Mouse (Mus musculus): ENCODE results near the gene Syt2. TPM values are rescaled to one million over a fixed set of nuclear protein-coding genes. Genes with fewer than 3 reads are reported as not detected.

Syt2 gene
- polyA plus RNA-seq, 1 experiment from 2014 or later: 4.5 TPM

- Histone ChIP-seq H3K4me1 (peaks cover 23% of the 10 kb centered on the region), H3K27ac (no peak overlapping the region), H3K27me3 (no peaks in the 10 kb centered on the region), H3K4me3 (no peak overlapping the region), H3K36me3 (no peaks in the 10 kb centered on the region), H3K9ac (no peak overlapping the region), H3K9me3 (replicated peaks) (no peaks in the 10 kb centered on the region), H3K4me2 (replicated peaks) (no peak overlapping the region)
- no peak for ATAC-seq (ENCODE audit: low FRiP score)
- 85% methylated on average over 17 of the region's 17 CpGs for WGBS
These were observed 51.2 kb downstream of the Syt2 start for GRCm38 (mm10) chr1:134697522-134698250.

DNA sequence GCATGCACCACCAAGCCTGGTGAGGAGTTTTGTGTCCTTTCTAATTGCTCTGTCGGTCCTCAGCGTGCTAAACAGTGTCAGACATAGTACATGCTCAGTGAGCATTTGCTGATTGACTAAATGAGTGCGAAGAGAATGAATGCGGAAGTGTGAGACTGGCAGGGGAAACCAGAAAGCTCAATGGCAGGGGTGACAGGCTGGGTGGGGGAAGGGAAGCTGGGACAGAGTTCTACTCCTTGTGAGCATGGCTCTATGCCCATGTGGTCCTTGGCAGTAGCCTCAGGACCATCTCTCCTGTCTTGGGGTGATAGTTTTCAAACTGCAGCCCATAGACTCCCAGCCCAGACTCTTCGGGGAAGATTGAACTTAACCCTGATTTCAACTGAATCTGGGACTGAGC, 52.0 kb downstream of the Syt2 start:
- peaks cover 25% of the 10 kb centered on the region for H3K4me1 ChIP-seq
- no peaks in the 10 kb centered on the region for H3K36me3 ChIP-seq
- no peak overlapping the region for H3K4me3 ChIP-seq
- H3K9ac ChIP-seq: no peak overlapping the region
- WGBS: 75% methylated on average over 5 of the region's 5 CpGs
- H3K9me3 ChIP-seq (replicated peaks): no peaks in the 10 kb centered on the region
- no peak overlapping the region for H3K27ac ChIP-seq
- no peak for ATAC-seq (ENCODE audit: low FRiP score)
- no peak overlapping the region for H3K4me2 ChIP-seq (replicated peaks)
- no peaks in the 10 kb centered on the region for H3K27me3 ChIP-seq

DNA sequence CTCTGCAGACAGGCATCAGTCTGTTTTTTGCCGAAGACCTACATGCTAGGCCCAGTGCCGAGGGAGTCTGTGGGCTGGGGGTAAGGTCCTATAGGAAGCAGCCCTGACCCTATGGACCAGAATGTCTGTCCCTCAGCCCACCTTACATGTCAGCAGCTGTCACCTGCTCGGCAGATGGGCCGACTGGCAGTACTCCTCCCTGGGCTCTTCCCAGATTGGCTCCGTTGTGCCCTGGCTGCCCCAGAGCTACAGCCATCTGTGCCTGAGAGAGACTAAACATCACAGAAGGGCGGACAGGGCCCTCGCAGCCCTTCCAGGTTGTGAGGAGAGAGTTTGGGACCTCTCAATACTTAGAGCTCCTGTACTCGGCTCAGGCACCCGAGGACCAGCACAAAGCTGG, 52.9 kb downstream of the Syt2 start:
- ATAC-seq (ENCODE audit: low FRiP score): no peak
- no peak overlapping the region for H3K4me3 ChIP-seq
- no peaks in the 10 kb centered on the region for H3K36me3 ChIP-seq
- no peak overlapping the region for H3K4me2 ChIP-seq (replicated peaks)
- 53% methylated on average over 9 of the region's 9 CpGs for WGBS
- H3K9ac ChIP-seq: no peak overlapping the region
- no peaks in the 10 kb centered on the region for H3K9me3 ChIP-seq (replicated peaks)
- peaks cover under 1% of the 10 kb centered on the region; the same call in 1 of the 2 replicates for H3K27me3 ChIP-seq
- H3K27ac ChIP-seq: no peak overlapping the region
- H3K4me1 ChIP-seq: peaks cover 26% of the 10 kb centered on the region

DNA sequence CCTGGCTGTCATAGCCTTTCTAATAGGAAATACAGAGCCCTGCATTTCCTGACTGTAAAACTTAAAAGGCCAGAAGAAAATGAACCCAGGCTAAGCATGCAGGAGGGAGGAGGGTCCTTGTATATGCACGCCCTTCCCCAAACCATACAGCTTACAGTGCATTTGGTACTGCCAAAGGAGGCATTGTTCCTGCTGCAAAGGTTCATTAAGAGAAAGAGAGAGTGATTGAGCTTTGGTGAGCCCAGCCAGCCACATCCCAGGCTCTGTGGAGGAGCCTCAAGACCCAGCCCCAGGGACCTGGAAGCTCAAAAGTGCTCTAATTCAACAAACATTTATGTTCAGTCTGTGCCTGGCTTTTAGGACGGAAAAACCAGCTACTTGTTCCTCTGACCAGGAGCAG, 53.7 kb downstream of the Syt2 start:
- Histone ChIP-seq H3K27me3 (peaks cover 6% of the 10 kb centered on the region), H3K36me3 (no peaks in the 10 kb centered on the region), H3K9ac (no peak overlapping the region), H3K9me3 (replicated peaks) (no peaks in the 10 kb centered on the region), H3K4me1 (peaks cover 28% of the 10 kb centered on the region), H3K27ac (no peak overlapping the region), H3K4me2 (replicated peaks) (no peak overlapping the region), H3K4me3 (no peak overlapping the region)
- WGBS: 37% methylated on average over 2 of the region's 2 CpGs
- no peak for ATAC-seq (ENCODE audit: low FRiP score)

GRCm38 (mm10) chr1:134700634-134701033, 54.2 kb downstream of the Syt2 start:
- Histone ChIP-seq H3K4me2 (replicated peaks) (no peak overlapping the region), H3K9ac (no peak overlapping the region), H3K36me3 (no peaks in the 10 kb centered on the region), H3K4me1 (peaks cover 31% of the 10 kb centered on the region), H3K9me3 (replicated peaks) (no peaks in the 10 kb centered on the region), H3K4me3 (no peak overlapping the region), H3K27ac (no peak overlapping the region), H3K27me3 (peaks cover 10% of the 10 kb centered on the region)
- ATAC-seq (ENCODE audit: low FRiP score): no peak
- WGBS: 25% methylated on average over 5 of the region's 5 CpGs

DNA sequence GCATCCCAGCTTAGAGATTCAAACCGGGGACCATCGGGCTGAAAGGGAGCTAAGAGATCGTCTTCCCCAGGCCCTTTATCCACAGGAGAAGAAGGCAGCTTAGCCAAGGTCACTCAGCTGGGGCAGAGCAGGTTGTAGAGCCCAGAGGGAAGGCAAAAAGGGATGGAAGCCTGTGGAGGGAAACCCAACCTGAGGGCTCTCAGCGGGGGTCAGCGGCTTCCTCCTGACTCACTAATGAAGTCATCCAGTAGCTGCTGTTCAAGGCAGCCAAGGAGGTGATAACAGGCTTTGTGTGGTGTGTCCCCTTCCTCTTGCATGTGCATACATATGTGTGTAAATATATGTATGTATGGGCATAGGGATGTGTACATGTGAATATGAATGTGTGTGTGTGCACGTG, 54.7 kb downstream of the Syt2 start:
- no peak for ATAC-seq (ENCODE audit: low FRiP score)
- no peak overlapping the region for H3K9ac ChIP-seq
- H3K9me3 ChIP-seq (replicated peaks): no peaks in the 10 kb centered on the region
- H3K4me2 ChIP-seq (replicated peaks): no peak overlapping the region
- no peak overlapping the region for H3K4me3 ChIP-seq
- peaks cover 31% of the 10 kb centered on the region for H3K4me1 ChIP-seq
- no peaks in the 10 kb centered on the region for H3K36me3 ChIP-seq
- H3K27me3 ChIP-seq: peaks cover 16% of the 10 kb centered on the region
- no peak overlapping the region for H3K27ac ChIP-seq
- WGBS: 27% methylated on average over 6 of the region's 6 CpGs

DNA sequence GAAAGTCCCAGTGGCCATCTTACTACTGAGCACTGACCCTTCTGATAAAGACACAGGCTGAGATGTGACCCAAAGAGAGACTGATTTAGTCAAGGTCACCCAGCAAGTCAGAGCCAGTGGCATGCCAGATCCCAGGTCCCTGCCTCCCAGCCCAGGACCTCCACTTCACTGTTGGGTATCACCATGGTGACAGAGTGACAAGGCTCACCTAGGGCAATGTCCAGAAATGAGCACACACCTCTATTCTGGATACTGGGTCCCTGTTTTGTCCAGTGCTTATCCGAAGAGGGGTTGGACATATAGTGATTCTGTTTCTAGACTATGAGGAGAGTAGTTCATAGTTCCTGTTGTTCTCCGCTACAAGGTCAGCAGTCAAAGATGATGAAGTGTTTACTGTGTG, 56.8 kb downstream of the Syt2 start:
- H3K4me1 ChIP-seq: peaks cover 33% of the 10 kb centered on the region
- no peak overlapping the region for H3K9ac ChIP-seq
- no peak overlapping the region for H3K27ac ChIP-seq
- no peak overlapping the region for H3K4me3 ChIP-seq
- H3K36me3 ChIP-seq: no peaks in the 10 kb centered on the region
- H3K27me3 ChIP-seq: peaks cover 36% of the 10 kb centered on the region
- no peak overlapping the region for H3K4me2 ChIP-seq (replicated peaks)
- ATAC-seq (ENCODE audit: low FRiP score): no peak
- WGBS: 88% methylated on average over 2 of the region's 2 CpGs
- H3K9me3 ChIP-seq (replicated peaks): no peaks in the 10 kb centered on the region

- H3K4me2 ChIP-seq (replicated peaks): no peak overlapping the region
- no peak for ATAC-seq (ENCODE audit: low FRiP score)
- peaks cover 40% of the 10 kb centered on the region for H3K27me3 ChIP-seq
- whole genome bisulfite sequencing: 33% methylated on average over 22 of the region's 22 CpGs
- no peak overlapping the region for H3K4me3 ChIP-seq
- no peaks in the 10 kb centered on the region for H3K9me3 ChIP-seq (replicated peaks)
- no peaks in the 10 kb centered on the region for H3K36me3 ChIP-seq
- H3K27ac ChIP-seq: no peak overlapping the region
- H3K9ac ChIP-seq: no peak overlapping the region
- H3K4me1 ChIP-seq: peaks cover 38% of the 10 kb centered on the region
These were observed 58.2 kb downstream of the Syt2 start for GRCm38 (mm10) chr1:134704396-134705306.

GRCm38 (mm10) chr1:134706549-134706948, 60.1 kb downstream of the Syt2 start:
- no peak overlapping the region for H3K9ac ChIP-seq
- H3K36me3 ChIP-seq: no peaks in the 10 kb centered on the region
- no peak overlapping the region for H3K4me3 ChIP-seq
- 64% methylated on average over 2 of the region's 2 CpGs for WGBS
- peaks cover 56% of the 10 kb centered on the region for H3K27me3 ChIP-seq
- no peak for ATAC-seq (ENCODE audit: low FRiP score)
- peaks cover 38% of the 10 kb centered on the region for H3K4me1 ChIP-seq
- no peak overlapping the region for H3K27ac ChIP-seq
- H3K9me3 ChIP-seq (replicated peaks): no peaks in the 10 kb centered on the region
- no peak overlapping the region for H3K4me2 ChIP-seq (replicated peaks)

DNA sequence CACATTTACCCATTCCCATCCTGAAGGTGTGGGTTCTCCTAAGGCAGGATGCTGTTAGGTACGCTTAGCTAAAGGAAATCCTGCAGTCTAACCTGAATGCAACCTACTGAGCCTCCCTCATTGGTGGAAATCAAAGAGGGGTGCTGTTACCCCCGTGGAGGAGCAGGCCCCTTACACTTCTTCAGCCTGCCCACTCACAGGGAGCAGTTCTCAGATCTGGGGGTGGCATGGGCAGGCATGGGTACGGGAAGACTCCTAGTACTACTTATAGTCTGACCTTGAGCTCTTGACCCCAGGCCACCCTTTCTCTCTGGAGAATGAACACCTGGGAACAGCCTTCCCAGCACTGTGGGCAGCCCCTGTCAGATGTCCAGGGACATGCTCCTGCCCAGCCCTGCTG, 61.0 kb downstream of the Syt2 start:
- H3K27me3 ChIP-seq: peaks cover 56% of the 10 kb centered on the region
- no peak for ATAC-seq (ENCODE audit: low FRiP score)
- no peak overlapping the region for H3K27ac ChIP-seq
- no peak overlapping the region for H3K4me2 ChIP-seq (replicated peaks)
- H3K4me3 ChIP-seq: no peak overlapping the region
- no peaks in the 10 kb centered on the region for H3K36me3 ChIP-seq
- peaks cover 41% of the 10 kb centered on the region for H3K4me1 ChIP-seq
- H3K9ac ChIP-seq: no peak overlapping the region
- no peaks in the 10 kb centered on the region for H3K9me3 ChIP-seq (replicated peaks)
- 70% methylated on average over 3 of the region's 3 CpGs for WGBS

DNA sequence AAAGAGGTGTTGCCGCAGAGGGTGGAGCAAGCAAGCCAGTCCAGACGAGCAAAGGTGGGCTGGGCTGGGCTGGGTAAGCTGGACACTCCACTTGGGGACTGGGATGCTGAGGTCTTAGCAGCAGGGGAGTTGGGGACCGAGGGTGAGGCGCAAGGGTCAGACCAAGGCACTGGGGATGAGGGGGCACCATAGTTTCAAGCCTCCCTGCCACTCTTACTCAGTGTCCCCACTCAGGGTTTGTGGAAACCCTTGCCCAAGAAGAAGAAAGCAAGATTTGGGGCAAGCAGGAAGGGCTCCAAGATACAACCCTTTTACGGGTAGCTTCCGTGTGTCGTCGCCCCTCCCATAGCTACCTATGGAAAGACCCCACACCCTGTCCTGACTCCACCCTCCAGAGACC, 61.8 kb downstream of the Syt2 start:
- Histone ChIP-seq H3K9me3 (replicated peaks) (no peaks in the 10 kb centered on the region), H3K27me3 (peaks cover 56% of the 10 kb centered on the region), H3K4me2 (replicated peaks) (peak overlapping the region; percentile 98), H3K4me3 (peak overlapping the region; percentile 57), H3K9ac (peak overlapping the region; percentile 76; the same call in 1 of the 2 replicates), H3K4me1 (peaks cover 44% of the 10 kb centered on the region), H3K27ac (no peak overlapping the region), H3K36me3 (no peaks in the 10 kb centered on the region)
- 6% methylated on average over 8 of the region's 8 CpGs for WGBS
- 0 out of 2 replicates have a peak, but pooled peaks have one; percentile 3 for ATAC-seq (ENCODE audit: low FRiP score)

- WGBS: under 1% methylated on average over 46 of the region's 46 CpGs
- no peaks in the 10 kb centered on the region for H3K36me3 ChIP-seq
- ATAC-seq (ENCODE audit: low FRiP score): peak; percentile 49
- H3K4me1 ChIP-seq: peaks cover 47% of the 10 kb centered on the region
- H3K9me3 ChIP-seq (replicated peaks): no peaks in the 10 kb centered on the region
- H3K9ac ChIP-seq: peak overlapping the region; percentile 76
- H3K27ac ChIP-seq: peak overlapping the region; percentile 44; the same call in 1 of the 2 replicates
- peaks cover 56% of the 10 kb centered on the region for H3K27me3 ChIP-seq
- H3K4me3 ChIP-seq: peak overlapping the region; percentile 57
- peak overlapping the region; percentile 98 for H3K4me2 ChIP-seq (replicated peaks)
These were observed 62.4 kb downstream of the Syt2 start for GRCm38 (mm10) chr1:134708801-134709385.

Measured in hindbrain, embryonic 12.5 days (tissue).